Mouse (Mus musculus) CH12.LX (cell line): ENCODE results near the gene Tekt2. TPM values are rescaled to one million over a fixed set of nuclear protein-coding genes. Genes with fewer than 3 reads are reported as not detected.

Experiments used
- DNase-seq: peaks from one replicate; pipeline ENCODE4 v3.0.0-alpha.2; 2013; ENCODE audit errors: extremely low read depth
- H3K27ac ChIP-seq: 2 replicates; pipeline ENCODE4 v1.5.1; 2012; ENCODE audit warnings: low read depth, mild to moderate bottlenecking, control low read depth, moderate library complexity; ENCODE audit not compliant: insufficient read depth
- H3K27me3 ChIP-seq: replicated peaks from 2 replicates; pipeline ENCODE3; 2012; ENCODE audit warnings: inconsistent platforms
- H3K36me3 ChIP-seq, 2 experiments: replicated peaks in 1 of 2; 2 replicates each; pipeline versions ENCODE3 to v1.6.1; 2012; ENCODE audit warnings: inconsistent platforms in 1 of 2, low read length in 1 of 2, mild to moderate bottlenecking in 1 of 2, mixed read lengths in 1 of 2, moderate library complexity in 1 of 2; ENCODE audit not compliant: control insufficient read depth in 1 of 2, insufficient read depth in 1 of 2
- H3K4me1 ChIP-seq, 2 experiments: 2 replicates each; pipeline ENCODE4 v1.6.1; 2012; ENCODE audit warnings: inconsistent platforms in 1 of 2, moderate library complexity in 1 of 2; ENCODE audit not compliant: insufficient read depth in 2 of 2, control insufficient read depth in 1 of 2
- H3K4me2 ChIP-seq: 2 replicates; pipeline ENCODE4 v1.6.1; 2012; ENCODE audit warnings: low read depth, mild to moderate bottlenecking, control low read depth; ENCODE audit not compliant: poor library complexity, insufficient read depth, severe bottlenecking
- H3K4me3 ChIP-seq, 3 experiments: fragments of 150-350 bp in 1 of 3; sonication (generic) in 1 of 3; replicated peaks in 1 of 3; 2 replicates each; pipeline versions ENCODE3 to v1.5.1; 2011 to 2012; ENCODE audit warnings: low read depth in 2 of 3, low read length in 2 of 3, mild to moderate bottlenecking in 2 of 3, moderate library complexity in 2 of 3, control low read depth in 1 of 3, improper control_type of control experiment in 1 of 3, inconsistent platforms in 1 of 3, mixed read lengths in 1 of 3; ENCODE audit not compliant: poor library complexity in 1 of 3
- H3K79me2 ChIP-seq: replicated peaks from 2 replicates; pipeline ENCODE4 v1.6.1; 2012; ENCODE audit warnings: mild to moderate bottlenecking, moderate library complexity; ENCODE audit not compliant: control insufficient read depth, poor library complexity, insufficient read depth, severe bottlenecking; ENCODE audit errors: extremely low read depth
- H3K9ac ChIP-seq: 2 replicates; pipeline ENCODE4 v1.6.1; 2012; ENCODE audit warnings: low read depth, mild to moderate bottlenecking, control low read depth, moderate library complexity; ENCODE audit not compliant: insufficient read depth
- H3K9me3 ChIP-seq: replicated peaks from 2 replicates; pipeline ENCODE3; 2012; ENCODE audit warnings: low read length, inconsistent platforms, mixed read lengths
- BHLHE40 ChIP-seq: IDR thresholded peaks from 2 replicates; pipeline ENCODE4 v1.6.1; 2011; ENCODE audit warnings: mild to moderate bottlenecking, low read depth, low read length, improper control_type of control experiment
- CTCF ChIP-seq, 2 experiments: IDR thresholded peaks in 1 of 2; conservative IDR thresholded peaks in 1 of 2; 2 replicates each; pipeline ENCODE4 v1.5.1; 2011 to 2012; ENCODE audit warnings: low read depth in 2 of 2, low read length in 2 of 2, improper control_type of control experiment in 1 of 2, inconsistent platforms in 1 of 2, mild to moderate bottlenecking in 1 of 2, moderate library complexity in 1 of 2
- EP300 ChIP-seq: IDR thresholded peaks from 2 replicates; pipeline ENCODE4 v1.6.1; 2011; ENCODE audit warnings: low read length, improper control_type of control experiment
- MAFK ChIP-seq: IDR thresholded peaks from 2 replicates; pipeline ENCODE4 v1.6.1; 2011; ENCODE audit warnings: low read length, improper control_type of control experiment; ENCODE audit not compliant: insufficient replicate concordance
- MEF2A ChIP-seq: IDR thresholded peaks from 2 replicates; pipeline ENCODE4 v1.6.1; 2014; ENCODE audit warnings: low read depth, mild to moderate bottlenecking, inconsistent platforms, low read length, improper control_type of control experiment, borderline replicate concordance
- MYC ChIP-seq: IDR thresholded peaks from 2 replicates; pipeline ENCODE4 v1.6.1; 2011; ENCODE audit warnings: low read depth, mild to moderate bottlenecking, improper control_type of control experiment, low read length
- PAX5 ChIP-seq: IDR thresholded peaks from 2 replicates; pipeline ENCODE4 v1.6.1; 2012; ENCODE audit warnings: low read length, inconsistent platforms, mixed read lengths
- POLR2A ChIP-seq: IDR thresholded peaks from 2 replicates; pipeline ENCODE4 v1.6.1; 2011; ENCODE audit warnings: low read depth, mild to moderate bottlenecking, improper control_type of control experiment, low read length
- POLR2AphosphoS2 ChIP-seq: IDR thresholded peaks from 2 replicates; pipeline ENCODE4 v1.6.1; 2011; ENCODE audit warnings: low read depth, low read length, improper control_type of control experiment
- RAD21 ChIP-seq: IDR thresholded peaks from 2 replicates; pipeline ENCODE4 v1.6.1; 2011; ENCODE audit warnings: low read depth, mild to moderate bottlenecking, low read length, improper control_type of control experiment, moderate library complexity
- SIN3A ChIP-seq: IDR thresholded peaks from 2 replicates; pipeline ENCODE4 v1.6.1; 2012; ENCODE audit warnings: low read length, improper control_type of control experiment, inconsistent platforms
- SMC3 ChIP-seq: IDR thresholded peaks from 2 replicates; pipeline ENCODE4 v1.6.1; 2011; ENCODE audit warnings: low read depth, low read length, improper control_type of control experiment
- TBP ChIP-seq: conservative IDR thresholded peaks from 2 replicates; pipeline ENCODE4 v1.6.1; 2011; ENCODE audit warnings: low read depth, low read length, improper control_type of control experiment
- TCF12 ChIP-seq: IDR thresholded peaks from 2 replicates; pipeline ENCODE4 v1.6.1; 2014; ENCODE audit warnings: low read depth, mild to moderate bottlenecking, inconsistent platforms, low read length, improper control_type of control experiment
- UBTF ChIP-seq: IDR thresholded peaks from 2 replicates; pipeline ENCODE4 v1.6.1; 2012; ENCODE audit warnings: low read depth, mild to moderate bottlenecking, inconsistent platforms, low read length, improper control_type of control experiment, moderate library complexity
- ZC3H11A ChIP-seq: IDR thresholded peaks from 2 replicates; pipeline ENCODE4 v1.6.1; 2012; ENCODE audit warnings: low read depth, mild to moderate bottlenecking, inconsistent platforms, low read length, improper control_type of control experiment
- dilution Hi-C: fragments of 300-500 bp; cut with MboI; formaldehyde crosslinking; loops from 2 replicates; pipeline ENCODE4 v1.14.3; 2020; ENCODE audit warnings: low sequenced_read_pairs; ENCODE audit not compliant: extremely low pct_unique_long_range_greater_than_20kb, extremely low pct_ligation_motif_present
- in situ Hi-C: fragments of 300-500 bp; cut with MboI; formaldehyde crosslinking; loops from 3 replicates; pipeline ENCODE4 v1.14.3; 2019; ENCODE audit warnings: low sequenced_read_pairs, low pct_ligation_motif_present, low pct_unique_long_range_greater_than_20kb, mixed read lengths
- polyA plus RNA-seq: library from polyadenylated mRNA; unstranded; fragments of >175 nt; gene quantifications from 2 replicates; pipeline ENCODE4 v1.2.1, GENCODE M21; 2012; ENCODE audit warnings: low read depth; ENCODE audit not compliant: insufficient read length
- total RNA-seq, 2 experiments: library from RNA; depleted of rRNA; stranded (reverse); fragments of 300-350 nt in 1 of 2; fragments of >200 nt in 1 of 2; gene quantifications; 2 replicates each; pipeline ENCODE4 v1.2.3; 2012 to 2014

Tekt2 gene
- total and polyA plus RNA-seq, 3 experiments, result 0.08 to 0.24 TPM; not detected in 1

GRCm38 (mm10) chr4:126309211-126309921 lies 16.1 kb downstream of the Tekt2 start:
- no peak for DNase-seq
- Histone ChIP-seq H3K9me3 (peaks cover 8% of the 10 kb centered on the region), H3K4me3 (no peak overlapping the region), H3K36me3 (peaks cover 0 to 14% of the 10 kb centered on the region in 2 experiments), H3K4me2 (peak overlapping the region; percentile 41; the same call in 1 of the 2 replicates), H3K4me1 (peaks cover 0 to 4% of the 10 kb centered on the region in 2 experiments; a peak in 3 of 4 replicates), H3K9ac (no peak overlapping the region), H3K27ac (no peak overlapping the region), H3K79me2 (no peaks in the 10 kb centered on the region)
- in situ Hi-C loops (loop anchor here (5.0 kb wide), 1 partner anchor 37 kb away; no protein-coding TSS in a partner anchor), dilution Hi-C loops (no loop called here)
- TF ChIP-seq CTCF (conservative IDR thresholded peaks at IDR 0.05 in 1 of 2, IDR thresholded peaks at IDR 0.05 in 1 of 2; ENCODE audit: low read depth in 2 of 2, low read length in 2 of 2) (peak in 1 of 2 experiments; percentile 46; a peak in 2 of 4 replicates), MEF2A (no peak), BHLHE40 (no peak), RAD21 (peak; percentile 14; the same call in 1 of the 2 replicates), SMC3 (0 out of 2 replicates have a peak, but pooled peaks have one; percentile 2)
- TF ChIP-seq, all 38 proteins: peak for 3
- no peaks in the 10 kb centered on the region for H3K27me3 ChIP-seq

- H3K36me3 ChIP-seq, result peaks cover 0 to 2% of the 10 kb centered on the region in 2 experiments
- peaks cover 10% of the 10 kb centered on the region for H3K27me3 ChIP-seq
- H3K4me3 ChIP-seq, result no peak overlapping the region
- no peaks in the 10 kb centered on the region for H3K79me2 ChIP-seq
- no peak overlapping the region for H3K9ac ChIP-seq
- dilution Hi-C loops, result no loop called here
- H3K4me1 ChIP-seq, result peaks cover 0 to 4% of the 10 kb centered on the region in 2 experiments; a peak in 3 of 4 replicates
- TF ChIP-seq EP300 (no peak), POLR2A (no peak), TBP (no peak), PAX5 (no peak), POLR2AphosphoS2 (no peak), TCF12 (no peak), SIN3A (no peak), UBTF (no peak), MAFK (no peak), MYC (no peak), MEF2A (no peak), SMC3 (no peak), ZC3H11A (no peak)
- H3K27ac ChIP-seq, result no peak overlapping the region
- no peak for DNase-seq
- H3K4me2 ChIP-seq, result no peak overlapping the region
- H3K9me3 ChIP-seq, result peaks cover 8% of the 10 kb centered on the region
- in situ Hi-C loops, result loop anchor here (5.0 kb wide), 1 partner anchor 35 kb away; no protein-coding TSS in a partner anchor
Measured at GRCm38 (mm10) chr4:126306827-126307226, 18.7 kb downstream of the Tekt2 start.
